Mouse (Mus musculus) CH12.LX (cell line): ENCODE measurements around the gene Fam89a. TPM values are rescaled to one million over a fixed set of nuclear protein-coding genes. Genes with fewer than 3 reads are reported as not detected.

ENCODE experiments used
- DNase-seq: peaks from one replicate; pipeline ENCODE4 v3.0.0-alpha.2; 2013; ENCODE audit errors: extremely low read depth
- H3K27ac ChIP-seq: 2 replicates; pipeline ENCODE4 v1.5.1; 2012; ENCODE audit warnings: low read depth, mild to moderate bottlenecking, control low read depth, moderate library complexity; ENCODE audit not compliant: insufficient read depth
- H3K27me3 ChIP-seq: replicated peaks from 2 replicates; pipeline ENCODE3; 2012; ENCODE audit warnings: inconsistent platforms
- H3K36me3 ChIP-seq, 2 experiments: replicated peaks in 1 of 2; 2 replicates each; pipeline versions ENCODE3 to v1.6.1; 2012; ENCODE audit warnings: inconsistent platforms in 1 of 2, low read length in 1 of 2, mild to moderate bottlenecking in 1 of 2, mixed read lengths in 1 of 2, moderate library complexity in 1 of 2; ENCODE audit not compliant: control insufficient read depth in 1 of 2, insufficient read depth in 1 of 2
- H3K4me1 ChIP-seq, 2 experiments: 2 replicates each; pipeline ENCODE4 v1.6.1; 2012; ENCODE audit warnings: inconsistent platforms in 1 of 2, moderate library complexity in 1 of 2; ENCODE audit not compliant: insufficient read depth in 2 of 2, control insufficient read depth in 1 of 2
- H3K4me2 ChIP-seq: 2 replicates; pipeline ENCODE4 v1.6.1; 2012; ENCODE audit warnings: low read depth, mild to moderate bottlenecking, control low read depth; ENCODE audit not compliant: poor library complexity, insufficient read depth, severe bottlenecking
- H3K4me3 ChIP-seq, 3 experiments: fragments of 150-350 bp in 1 of 3; sonication (generic) in 1 of 3; replicated peaks in 1 of 3; 2 replicates each; pipeline versions ENCODE3 to v1.5.1; 2011 to 2012; ENCODE audit warnings: low read depth in 2 of 3, low read length in 2 of 3, mild to moderate bottlenecking in 2 of 3, moderate library complexity in 2 of 3, control low read depth in 1 of 3, improper control_type of control experiment in 1 of 3, inconsistent platforms in 1 of 3, mixed read lengths in 1 of 3; ENCODE audit not compliant: poor library complexity in 1 of 3
- H3K79me2 ChIP-seq: replicated peaks from 2 replicates; pipeline ENCODE4 v1.6.1; 2012; ENCODE audit warnings: mild to moderate bottlenecking, moderate library complexity; ENCODE audit not compliant: control insufficient read depth, poor library complexity, insufficient read depth, severe bottlenecking; ENCODE audit errors: extremely low read depth
- H3K9ac ChIP-seq: 2 replicates; pipeline ENCODE4 v1.6.1; 2012; ENCODE audit warnings: low read depth, mild to moderate bottlenecking, control low read depth, moderate library complexity; ENCODE audit not compliant: insufficient read depth
- H3K9me3 ChIP-seq: replicated peaks from 2 replicates; pipeline ENCODE3; 2012; ENCODE audit warnings: low read length, inconsistent platforms, mixed read lengths
- BHLHE40 ChIP-seq: IDR thresholded peaks from 2 replicates; pipeline ENCODE4 v1.6.1; 2011; ENCODE audit warnings: mild to moderate bottlenecking, low read depth, low read length, improper control_type of control experiment
- CHD2 ChIP-seq: IDR thresholded peaks from 2 replicates; pipeline ENCODE4 v1.6.1; 2011; ENCODE audit warnings: low read length, improper control_type of control experiment
- CTCF ChIP-seq, 2 experiments: IDR thresholded peaks in 1 of 2; conservative IDR thresholded peaks in 1 of 2; 2 replicates each; pipeline ENCODE4 v1.5.1; 2011 to 2012; ENCODE audit warnings: low read depth in 2 of 2, low read length in 2 of 2, improper control_type of control experiment in 1 of 2, inconsistent platforms in 1 of 2, mild to moderate bottlenecking in 1 of 2, moderate library complexity in 1 of 2
- E2F4 ChIP-seq: IDR thresholded peaks from 2 replicates; pipeline ENCODE4 v1.6.1; 2011; ENCODE audit warnings: low read depth, low read length, improper control_type of control experiment; ENCODE audit not compliant: insufficient replicate concordance
- ELF1 ChIP-seq: IDR thresholded peaks from 2 replicates; pipeline ENCODE4 v1.6.1; 2014; ENCODE audit warnings: low read depth, mild to moderate bottlenecking, inconsistent platforms, low read length, improper control_type of control experiment
- EP300 ChIP-seq: IDR thresholded peaks from 2 replicates; pipeline ENCODE4 v1.6.1; 2011; ENCODE audit warnings: low read length, improper control_type of control experiment
- ETS1 ChIP-seq: conservative IDR thresholded peaks from 2 replicates; pipeline ENCODE4 v1.6.1; 2012; ENCODE audit warnings: low read depth, mild to moderate bottlenecking, inconsistent platforms, low read length, improper control_type of control experiment, moderate library complexity
- GABPA ChIP-seq: IDR thresholded peaks from 2 replicates; pipeline ENCODE4 v1.6.1; 2012; ENCODE audit warnings: low read depth, low read length, improper control_type of control experiment, inconsistent platforms; ENCODE audit not compliant: insufficient replicate concordance
- JUN ChIP-seq: IDR thresholded peaks from 2 replicates; pipeline ENCODE4 v1.6.1; 2011; ENCODE audit warnings: low read depth, mild to moderate bottlenecking, low read length, improper control_type of control experiment, moderate library complexity; ENCODE audit not compliant: insufficient read depth
- KAT2A ChIP-seq: IDR thresholded peaks from 2 replicates; pipeline ENCODE4 v1.6.1; 2012; ENCODE audit warnings: low read length, improper control_type of control experiment, inconsistent platforms; ENCODE audit not compliant: insufficient replicate concordance
- MAFK ChIP-seq: IDR thresholded peaks from 2 replicates; pipeline ENCODE4 v1.6.1; 2011; ENCODE audit warnings: low read length, improper control_type of control experiment; ENCODE audit not compliant: insufficient replicate concordance
- MAX ChIP-seq: IDR thresholded peaks from 2 replicates; pipeline ENCODE4 v1.6.1; 2011; ENCODE audit warnings: low read length, improper control_type of control experiment
- MEF2A ChIP-seq: IDR thresholded peaks from 2 replicates; pipeline ENCODE4 v1.6.1; 2014; ENCODE audit warnings: low read depth, mild to moderate bottlenecking, inconsistent platforms, low read length, improper control_type of control experiment, borderline replicate concordance
- MXI1 ChIP-seq: IDR thresholded peaks from 2 replicates; pipeline ENCODE4 v1.6.1; 2011; ENCODE audit warnings: mild to moderate bottlenecking, low read depth, low read length, improper control_type of control experiment
- NELFE ChIP-seq: IDR thresholded peaks from 2 replicates; pipeline ENCODE4 v1.6.1; 2011; ENCODE audit warnings: low read depth, low read length, improper control_type of control experiment
- RAD21 ChIP-seq: IDR thresholded peaks from 2 replicates; pipeline ENCODE4 v1.6.1; 2011; ENCODE audit warnings: low read depth, mild to moderate bottlenecking, low read length, improper control_type of control experiment, moderate library complexity
- SMC3 ChIP-seq: IDR thresholded peaks from 2 replicates; pipeline ENCODE4 v1.6.1; 2011; ENCODE audit warnings: low read depth, low read length, improper control_type of control experiment
- TBP ChIP-seq: conservative IDR thresholded peaks from 2 replicates; pipeline ENCODE4 v1.6.1; 2011; ENCODE audit warnings: low read depth, low read length, improper control_type of control experiment
- TCF12 ChIP-seq: IDR thresholded peaks from 2 replicates; pipeline ENCODE4 v1.6.1; 2014; ENCODE audit warnings: low read depth, mild to moderate bottlenecking, inconsistent platforms, low read length, improper control_type of control experiment
- USF1 ChIP-seq: IDR thresholded peaks from 2 replicates; pipeline ENCODE4 v1.6.1; 2014; ENCODE audit warnings: low read depth, mild to moderate bottlenecking, inconsistent platforms, low read length, improper control_type of control experiment
- USF2 ChIP-seq: conservative IDR thresholded peaks from 2 replicates; pipeline ENCODE4 v1.6.1; 2011; ENCODE audit warnings: low read depth, low read length, improper control_type of control experiment
- ZC3H11A ChIP-seq: IDR thresholded peaks from 2 replicates; pipeline ENCODE4 v1.6.1; 2012; ENCODE audit warnings: low read depth, mild to moderate bottlenecking, inconsistent platforms, low read length, improper control_type of control experiment
- ZNF384 ChIP-seq: IDR thresholded peaks from 2 replicates; pipeline ENCODE4 v1.6.1; 2012; ENCODE audit warnings: low read depth, low read length, improper control_type of control experiment, inconsistent platforms
- dilution Hi-C: fragments of 300-500 bp; cut with MboI; formaldehyde crosslinking; loops from 2 replicates; pipeline ENCODE4 v1.14.3; 2020; ENCODE audit warnings: low sequenced_read_pairs; ENCODE audit not compliant: extremely low pct_unique_long_range_greater_than_20kb, extremely low pct_ligation_motif_present
- in situ Hi-C: fragments of 300-500 bp; cut with MboI; formaldehyde crosslinking; loops from 3 replicates; pipeline ENCODE4 v1.14.3; 2019; ENCODE audit warnings: low sequenced_read_pairs, low pct_ligation_motif_present, low pct_unique_long_range_greater_than_20kb, mixed read lengths
- polyA plus RNA-seq: library from polyadenylated mRNA; unstranded; fragments of >175 nt; gene quantifications from 2 replicates; pipeline ENCODE4 v1.2.1, GENCODE M21; 2012; ENCODE audit warnings: low read depth; ENCODE audit not compliant: insufficient read length
- total RNA-seq, 2 experiments: library from RNA; depleted of rRNA; stranded (reverse); fragments of 300-350 nt in 1 of 2; fragments of >200 nt in 1 of 2; gene quantifications; 2 replicates each; pipeline ENCODE4 v1.2.3; 2012 to 2014

The Fam89a gene
- total and polyA plus RNA-seq, 3 experiments = 2.5 to 4.8 (median 3.7) TPM

- H3K9me3 ChIP-seq = no peaks in the 10 kb centered on the region
- TF ChIP-seq GABPA (no peak), MAX (0 out of 2 replicates have a peak, but pooled peaks have one; percentile 17), BHLHE40 (peak; percentile 39; the same call in 1 of the 2 replicates), SMC3 (no peak), USF1 (peak; percentile 57), USF2 (peak; percentile 49)
- H3K79me2 ChIP-seq = no peaks in the 10 kb centered on the region
- H3K4me1 ChIP-seq = peaks cover 0 to 5% of the 10 kb centered on the region in 2 experiments; a peak in 3 of 4 replicates
- H3K4me3 ChIP-seq = no peak overlapping the region
- no peak for DNase-seq
- no peak overlapping the region for H3K4me2 ChIP-seq
- H3K9ac ChIP-seq = no peak overlapping the region
- no peaks in the 10 kb centered on the region for H3K36me3 ChIP-seq
- in situ Hi-C loops = no loop called here
- H3K27me3 ChIP-seq = peaks cover 46% of the 10 kb centered on the region
- H3K27ac ChIP-seq = no peak overlapping the region
- dilution Hi-C loops = no loop called here
These were observed 31.6 kb upstream of the Fam89a start for GRCm38 (mm10) chr8:124783228-124783627.

DNA sequence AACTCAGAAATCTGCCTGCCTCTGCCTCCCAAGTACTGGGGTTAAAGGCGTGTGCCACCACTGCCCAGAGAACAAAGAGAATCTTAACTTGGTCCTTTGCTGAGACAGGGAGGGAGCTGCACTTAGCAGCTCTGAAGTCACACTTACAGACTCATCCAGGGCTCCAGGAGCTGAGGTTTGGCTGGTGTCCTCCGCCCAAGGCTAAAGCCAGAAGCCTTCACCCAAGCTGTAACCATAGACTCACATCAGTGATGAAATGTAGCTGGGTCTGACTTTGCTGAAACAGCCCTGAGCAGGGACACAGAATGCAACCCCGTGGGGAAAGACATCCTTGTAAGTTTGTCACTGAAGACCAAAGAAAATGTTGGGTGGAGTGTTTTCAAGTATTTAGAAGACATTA is 30.8 kb upstream of the Fam89a start:
- Histone ChIP-seq H3K36me3 (no peaks in the 10 kb centered on the region), H3K4me1 (peaks cover 0 to 5% of the 10 kb centered on the region in 2 experiments; a peak in 3 of 4 replicates), H3K4me3 (no peak overlapping the region), H3K79me2 (no peaks in the 10 kb centered on the region), H3K27me3 (peaks cover 42% of the 10 kb centered on the region), H3K9me3 (no peaks in the 10 kb centered on the region), H3K9ac (no peak overlapping the region), H3K4me2 (no peak overlapping the region), H3K27ac (no peak overlapping the region)
- dilution Hi-C loops = no loop called here
- in situ Hi-C loops = no loop called here
- DNase-seq = no peak
- no peak for TF ChIP-seq ZNF384
- no peak for TF ChIP-seq CHD2
- TF ChIP-seq CTCF (conservative IDR thresholded peaks at IDR 0.05 in 1 of 2, IDR thresholded peaks at IDR 0.05 in 1 of 2; ENCODE audit: low read depth in 2 of 2, low read length in 2 of 2) = no peak
- TF ChIP-seq MEF2A = no peak
- no peak for TF ChIP-seq MAFK
- TF ChIP-seq ZC3H11A = no peak
- TF ChIP-seq TCF12 = no peak
- no peak for TF ChIP-seq NELFE
- no peak for TF ChIP-seq EP300
- TF ChIP-seq ETS1 = no peak
- no peak for TF ChIP-seq ELF1
- no peak for TF ChIP-seq KAT2A
- no peak for TF ChIP-seq MXI1
- no peak for TF ChIP-seq RAD21
- no peak for TF ChIP-seq JUN
- TF ChIP-seq TBP = no peak
- no peak for TF ChIP-seq E2F4
